Mouse (Mus musculus) right cerebral cortex, adult 2 months (tissue): ENCODE data around the gene Glod4.

Experiments
- DNase-seq, 2 experiments: peaks; one replicate each; pipeline ENCODE4 v3.0.0; 2021 to 2022; ENCODE audit warnings: low spot score in 2 of 2

Glod4 gene

GRCm38 (mm10) chr11:76146187-76147010 lies 97.1 kb downstream of the Glod4 start:
- DNase-seq: no peak

GRCm38 (mm10) chr11:76145169-76145568 lies 98.4 kb downstream of the Glod4 start:
- no peak for DNase-seq

- no peak for DNase-seq
Observed at GRCm38 (mm10) chr11:76144386-76144785, 99.1 kb downstream of the Glod4 start.

- DNase-seq: no peak
Observed at GRCm38 (mm10) chr11:76137996-76138395, 105.5 kb downstream of the Glod4 start.

GRCm38 (mm10) chr11:76135641-76136437 lies 107.7 kb downstream of the Glod4 start:
- no peak for DNase-seq

GRCm38 (mm10) chr11:76130859-76131258 lies 112.7 kb downstream of the Glod4 start:
- no peak for DNase-seq

GRCm38 (mm10) chr11:76125386-76125785 lies 118.1 kb downstream of the Glod4 start:
- DNase-seq: no peak

- DNase-seq: no peak
Observed at GRCm38 (mm10) chr11:76123517-76123916, 120.0 kb downstream of the Glod4 start.

- DNase-seq: no peak
Observed at GRCm38 (mm10) chr11:76122571-76122970, 121.0 kb downstream of the Glod4 start.

- no peak for DNase-seq
Observed at GRCm38 (mm10) chr11:76121086-76121485, 122.4 kb downstream of the Glod4 start.

- peak in 1 of 2 experiments; percentile 41 for DNase-seq
Observed at GRCm38 (mm10) chr11:76120407-76120901, 123.1 kb downstream of the Glod4 start.

- DNase-seq: no peak
Observed at GRCm38 (mm10) chr11:76110416-76110815, 133.1 kb downstream of the Glod4 start.

GRCm38 (mm10) chr11:76106551-76107496 lies 136.7 kb downstream of the Glod4 start:
- DNase-seq: no peak

- DNase-seq: no peak
Observed at GRCm38 (mm10) chr11:76101154-76101553, 142.4 kb downstream of the Glod4 start.

GRCm38 (mm10) chr11:76099193-76099975 lies 144.1 kb downstream of the Glod4 start:
- DNase-seq: no peak

GRCm38 (mm10) chr11:76093610-76094009 lies 149.9 kb downstream of the Glod4 start:
- DNase-seq: no peak

- no peak for DNase-seq
Observed at GRCm38 (mm10) chr11:76089776-76090175, 153.7 kb downstream of the Glod4 start.

GRCm38 (mm10) chr11:76088506-76088905 lies 155.0 kb downstream of the Glod4 start:
- no peak for DNase-seq

GRCm38 (mm10) chr11:76085898-76086591 lies 157.5 kb downstream of the Glod4 start:
- no peak for DNase-seq

- DNase-seq: no peak
Observed at GRCm38 (mm10) chr11:76084943-76085342, 158.6 kb downstream of the Glod4 start.
